Mouse (Mus musculus) heart, adult 2 months (tissue): ENCODE measurements at regions not wholly inside any gene's neighbourhood (a gene's known extent, or its start where the extent isn't known, plus 50 kb on each side); places are given as distances from the start of the nearest gene placed in this dataset.

Experiments
- CTCF ChIP-seq: fragments of 200-600 bp; IDR thresholded peaks from 2 replicates; pipeline ENCODE4 v1.8.1; 2022; ENCODE audit warnings: antibody characterized with exemption, mild to moderate bottlenecking, moderate library complexity
- EP300 ChIP-seq: fragments of 200-500 bp; IDR thresholded peaks from 2 replicates; pipeline ENCODE4 v1.6.1; 2011; ENCODE audit warnings: low read depth, low read length, control low read depth; ENCODE audit not compliant: insufficient read depth
- POLR2A ChIP-seq: fragments of 200-500 bp; IDR thresholded peaks from 2 replicates; pipeline ENCODE4 v1.6.1; 2011; ENCODE audit warnings: mild to moderate bottlenecking, low read depth, low read length, control low read depth; ENCODE audit not compliant: insufficient read depth

DNA sequence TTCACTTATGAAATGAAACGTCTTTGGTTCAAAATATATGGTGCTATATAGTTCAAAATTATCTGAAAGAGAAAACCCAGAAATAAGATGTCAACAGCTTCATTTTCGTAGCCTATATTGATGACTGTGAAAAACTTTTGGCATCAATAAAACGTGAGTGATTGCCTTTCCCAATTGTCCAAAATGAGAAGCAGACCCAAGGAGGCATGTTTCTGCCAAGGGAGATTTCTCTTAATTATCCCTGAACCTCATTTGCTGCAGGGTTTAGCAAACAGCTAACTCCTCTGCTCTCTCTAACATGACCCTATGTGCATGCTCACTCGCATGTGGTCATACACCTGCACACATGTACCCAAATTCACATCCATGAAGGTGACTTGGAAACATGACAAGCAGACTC, 296.8 kb downstream of the Cxcl12 start:
- TF ChIP-seq POLR2A (no peak), CTCF (no peak), EP300 (no peak)
